Mouse (Mus musculus) embryonic fibroblast, embryonic 13.5 days (primary cell): ENCODE measurements around the gene Clps. TPM values are rescaled to one million over a fixed set of nuclear protein-coding genes. Genes with fewer than 3 reads are reported as not detected.

Source experiments
- H3K27ac ChIP-seq: 2 replicates; pipeline ENCODE4 v1.5.1; 2012; ENCODE audit warnings: low read length, control low read depth, inconsistent platforms; ENCODE audit not compliant: insufficient read depth
- H3K4me1 ChIP-seq: 2 replicates; pipeline ENCODE4 v1.6.1; 2011; ENCODE audit warnings: low read length; ENCODE audit not compliant: control insufficient read depth, insufficient read depth
- H3K4me3 ChIP-seq: 2 replicates; pipeline ENCODE4 v1.5.1; 2011; ENCODE audit warnings: mild to moderate bottlenecking, control low read depth, low read length; ENCODE audit not compliant: insufficient read depth
- CTCF ChIP-seq: IDR thresholded peaks from 2 replicates; pipeline ENCODE4 v1.5.1; 2011; ENCODE audit warnings: mild to moderate bottlenecking, control low read depth, low read length, moderate library complexity, borderline replicate concordance; ENCODE audit not compliant: insufficient read depth
- POLR2A ChIP-seq: IDR thresholded peaks from 2 replicates; pipeline ENCODE4 v1.6.1; 2011; ENCODE audit warnings: low read depth, mild to moderate bottlenecking, control low read depth, low read length, moderate library complexity
- polyA plus RNA-seq: library from polyadenylated mRNA; stranded (reverse); fragments of >200 nt; gene quantifications from 2 replicates; pipeline ENCODE4 v1.2.4, GENCODE M21; 2011; ENCODE audit warnings: low read depth; ENCODE audit not compliant: missing spikeins, insufficient read length

Gene Clps
- polyA plus RNA-seq, 1 experiment: not detected

DNA sequence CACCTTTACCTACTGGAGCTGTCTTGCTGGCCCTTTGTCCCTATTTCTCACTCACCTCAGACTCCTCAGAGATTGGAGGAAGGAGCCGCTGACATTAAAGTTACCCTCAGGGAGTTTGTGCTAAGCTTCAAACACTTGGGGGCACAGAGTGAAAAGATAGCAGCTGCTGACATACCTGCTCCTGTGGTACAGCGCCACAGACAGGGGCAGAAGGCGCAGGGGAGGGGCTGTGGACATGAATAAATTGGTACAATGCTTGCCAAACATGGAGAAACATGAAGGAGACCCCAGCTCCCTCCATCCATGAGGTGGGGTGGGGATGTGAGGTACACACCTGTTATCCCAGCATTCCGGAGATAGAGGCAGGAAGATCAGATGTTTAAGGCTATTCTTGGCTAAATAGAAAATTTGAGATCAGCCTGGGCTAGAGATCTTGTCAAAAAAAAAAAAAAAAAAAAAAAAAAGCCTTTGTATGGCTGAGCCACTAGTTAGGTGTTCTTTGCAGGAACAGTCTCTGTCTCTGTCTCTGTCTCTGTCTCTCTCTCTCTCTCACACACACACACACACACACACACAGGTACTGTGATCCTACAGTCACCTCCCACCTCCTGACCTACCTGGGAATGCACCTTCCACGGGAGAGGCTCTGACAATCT lies 39.4 kb downstream of the Clps start:
- Histone ChIP-seq H3K4me3 (no peak overlapping the region), H3K4me1 (peaks cover 3% of the 10 kb centered on the region; the same call in 1 of the 2 replicates), H3K27ac (no peak overlapping the region)
- no peak for TF ChIP-seq CTCF
- no peak for TF ChIP-seq POLR2A

- Histone ChIP-seq H3K27ac (no peak overlapping the region), H3K4me1 (peaks cover 7% of the 10 kb centered on the region; the same call in 1 of the 2 replicates), H3K4me3 (no peak overlapping the region)
- TF ChIP-seq CTCF (no peak), POLR2A (no peak)
Measured at GRCm38 (mm10) chr17:28520561-28520960, 40.0 kb downstream of the Clps start.

DNA sequence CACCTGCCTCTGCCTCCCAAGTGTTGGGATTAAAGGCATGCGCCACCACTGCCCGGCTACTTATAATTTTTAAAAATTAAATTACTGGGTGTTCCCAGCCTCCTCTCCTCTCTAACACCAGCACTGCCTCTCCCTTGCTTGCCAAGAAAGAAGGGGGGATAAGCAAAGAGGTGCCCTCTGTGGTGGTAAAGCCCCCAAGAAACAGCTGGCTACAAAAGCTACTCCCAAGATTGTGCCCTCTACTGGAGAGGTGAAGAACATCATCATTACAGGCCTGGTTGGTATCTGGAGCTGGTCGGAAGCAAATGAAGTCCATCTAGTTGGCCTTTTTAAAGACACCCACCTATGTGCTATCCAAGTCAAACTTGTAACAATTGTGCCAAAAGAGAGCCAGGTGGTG lies 40.7 kb downstream of the Clps start:
- no peak overlapping the region for H3K27ac ChIP-seq
- H3K4me3 ChIP-seq: no peak overlapping the region
- peaks cover 7% of the 10 kb centered on the region; the same call in 1 of the 2 replicates for H3K4me1 ChIP-seq
- TF ChIP-seq CTCF (no peak), POLR2A (no peak)

- TF ChIP-seq POLR2A: no peak
- peaks cover 7% of the 10 kb centered on the region; the same call in 1 of the 2 replicates for H3K4me1 ChIP-seq
Measured at GRCm38 (mm10) chr17:28518615-28519071, 41.9 kb downstream of the Clps start.

DNA sequence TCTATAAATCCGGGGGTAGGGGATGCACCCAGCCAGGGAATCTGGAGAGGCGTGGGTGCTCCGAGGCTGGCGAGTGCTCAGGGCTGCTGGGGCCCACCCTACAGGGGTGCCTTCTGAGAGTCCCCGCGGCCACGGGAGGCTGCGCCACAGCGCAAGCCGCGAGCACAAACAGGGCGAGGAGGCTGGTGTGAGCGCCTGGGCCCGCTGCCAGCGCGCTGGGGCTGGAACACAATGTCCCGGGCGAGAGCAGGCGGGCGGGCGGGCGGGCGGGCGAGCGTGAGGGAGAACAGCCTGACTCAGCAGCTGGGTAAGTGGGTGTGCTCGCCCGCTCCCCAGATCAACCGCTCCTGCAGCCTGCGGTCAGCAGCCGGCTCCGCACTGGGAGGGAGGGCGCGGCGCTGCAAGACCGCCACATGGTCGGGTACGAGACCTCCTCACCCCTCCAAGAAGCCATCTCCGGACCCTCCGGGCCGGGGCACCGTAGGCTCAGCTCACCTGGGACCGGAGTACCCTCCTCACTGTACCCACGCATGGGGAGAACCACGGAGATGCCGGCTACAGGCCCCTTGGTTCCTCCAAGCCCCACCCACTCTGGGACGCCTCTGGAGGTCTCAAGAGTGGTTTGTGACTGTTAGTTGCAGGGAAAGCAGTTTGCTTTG lies 42.5 kb downstream of the Clps start:
- TF ChIP-seq CTCF (no peak), POLR2A (no peak)
- H3K27ac ChIP-seq: no peak overlapping the region
- H3K4me3 ChIP-seq: peak overlapping the region; percentile 20
- H3K4me1 ChIP-seq: peaks cover 7% of the 10 kb centered on the region; the same call in 1 of the 2 replicates

More at GRCm38 (mm10) chr17:28518615-28519071, 41.9 kb downstream of the Clps start:
- Histone ChIP-seq H3K4me3 (peak overlapping the region; percentile 19; the same call in 1 of the 2 replicates), H3K27ac (no peak overlapping the region)

DNA sequence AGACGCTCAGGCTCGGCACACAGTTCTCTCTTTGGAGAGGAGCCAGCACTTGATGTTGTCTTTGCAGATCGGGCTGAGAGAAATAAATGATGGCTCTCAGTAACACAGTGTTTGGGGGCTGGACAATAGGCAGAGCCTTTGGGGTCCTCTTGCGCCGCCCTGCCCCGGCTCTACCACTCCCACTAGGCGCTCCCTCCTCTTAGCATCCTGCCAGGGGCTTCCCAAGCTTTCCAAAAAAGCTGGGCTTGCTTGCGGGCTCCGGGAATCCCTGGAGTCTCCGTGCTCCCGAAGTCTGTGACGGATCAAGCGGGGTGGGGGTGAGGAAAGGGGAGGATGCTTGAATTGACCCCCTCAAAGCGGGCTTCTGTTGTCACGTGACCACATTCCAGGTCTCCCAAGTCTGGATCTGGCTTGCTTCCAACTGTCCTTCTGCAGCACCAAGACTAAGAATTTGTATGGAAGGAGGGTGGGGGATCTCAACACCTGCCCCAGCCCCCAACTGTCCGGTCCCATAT lies 43.1 kb downstream of the Clps start, which contains the start of gene Fkbp5:
Fkbp5 (minus strand) TSS at position 87 of the 515 bp plus-strand sequence.
- TF ChIP-seq CTCF (no peak), POLR2A (no peak)
- Histone ChIP-seq H3K27ac (no peak within 1 kb of the TSS), H3K4me3 (peak within 1 kb of the TSS; percentile 20), H3K4me1 (peaks cover 11% of the 10 kb centered on the region)

GRCm38 (mm10) chr17:28516881-28517280 lies 43.7 kb downstream of the Clps start:
- Histone ChIP-seq H3K4me3 (no peak overlapping the region), H3K4me1 (peaks cover 11% of the 10 kb centered on the region), H3K27ac (no peak overlapping the region)
- TF ChIP-seq CTCF: no peak
- no peak for TF ChIP-seq POLR2A

DNA sequence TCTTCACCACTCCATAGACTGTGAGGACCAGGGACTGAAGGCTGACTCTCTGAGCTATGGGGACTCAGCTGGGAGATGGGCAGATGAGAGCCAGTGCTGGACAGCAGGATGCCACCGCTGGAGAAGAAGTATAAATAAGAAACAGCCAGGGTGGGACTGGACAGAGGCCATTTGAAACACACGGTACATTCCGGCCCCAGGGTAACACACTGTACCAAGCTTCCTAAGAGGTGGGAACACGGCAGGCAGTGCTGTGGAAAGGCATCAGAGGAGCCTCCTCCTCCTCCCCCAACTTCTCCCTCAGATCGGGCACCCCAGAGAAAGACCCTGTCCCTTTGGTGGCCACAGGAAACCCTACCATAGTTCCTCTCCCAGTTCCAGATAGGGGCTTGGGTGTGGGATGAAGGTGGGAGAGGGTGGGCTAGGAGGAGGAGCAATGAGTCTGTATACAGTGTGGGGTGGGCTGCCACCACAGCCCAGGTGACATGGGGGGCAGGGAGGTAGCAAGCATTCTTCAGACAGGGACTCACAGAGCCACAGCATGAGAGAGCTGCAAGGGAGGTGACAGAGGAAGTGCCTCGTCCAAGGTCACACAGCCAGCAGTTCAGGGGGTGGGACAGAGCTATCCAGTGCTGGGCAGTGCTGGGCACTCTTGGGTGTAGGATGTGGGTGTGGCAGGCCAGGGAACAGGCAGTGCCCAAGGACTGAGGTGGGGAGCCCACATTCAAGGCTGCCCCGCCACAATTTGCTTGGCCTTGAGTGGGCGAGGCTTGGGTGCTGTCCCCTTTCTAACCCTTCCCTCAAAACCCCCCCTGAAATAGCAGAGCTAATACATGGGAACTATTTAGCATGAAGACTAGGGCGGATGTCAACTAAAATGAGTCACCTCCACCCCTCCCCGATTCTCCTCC lies 44.9 kb downstream of the Clps start:
- peaks cover 13% of the 10 kb centered on the region for H3K4me1 ChIP-seq
- no peak for TF ChIP-seq CTCF
- no peak for TF ChIP-seq POLR2A
- H3K27ac ChIP-seq: no peak overlapping the region
- H3K4me3 ChIP-seq: no peak overlapping the region

- TF ChIP-seq CTCF: no peak
- no peak for TF ChIP-seq POLR2A
- Histone ChIP-seq H3K4me1 (peaks cover 13% of the 10 kb centered on the region), H3K27ac (no peak overlapping the region), H3K4me3 (no peak overlapping the region)
Measured at GRCm38 (mm10) chr17:28514555-28514954, 46.0 kb downstream of the Clps start.

- H3K27ac ChIP-seq: no peak overlapping the region
- no peak for TF ChIP-seq POLR2A
- TF ChIP-seq CTCF: no peak
- H3K4me3 ChIP-seq: no peak overlapping the region
- H3K4me1 ChIP-seq: peaks cover 13% of the 10 kb centered on the region
Measured at GRCm38 (mm10) chr17:28513844-28514243, 46.7 kb downstream of the Clps start.
